Mouse (Mus musculus): ENCODE data around the gene Galk2. TPM values are rescaled to one million over a fixed set of nuclear protein-coding genes. Genes with fewer than 3 reads are reported as not detected.

Galk2 gene
- polyA plus RNA-seq, 1 experiment from 2014 or later: 9.5 TPM

DNA sequence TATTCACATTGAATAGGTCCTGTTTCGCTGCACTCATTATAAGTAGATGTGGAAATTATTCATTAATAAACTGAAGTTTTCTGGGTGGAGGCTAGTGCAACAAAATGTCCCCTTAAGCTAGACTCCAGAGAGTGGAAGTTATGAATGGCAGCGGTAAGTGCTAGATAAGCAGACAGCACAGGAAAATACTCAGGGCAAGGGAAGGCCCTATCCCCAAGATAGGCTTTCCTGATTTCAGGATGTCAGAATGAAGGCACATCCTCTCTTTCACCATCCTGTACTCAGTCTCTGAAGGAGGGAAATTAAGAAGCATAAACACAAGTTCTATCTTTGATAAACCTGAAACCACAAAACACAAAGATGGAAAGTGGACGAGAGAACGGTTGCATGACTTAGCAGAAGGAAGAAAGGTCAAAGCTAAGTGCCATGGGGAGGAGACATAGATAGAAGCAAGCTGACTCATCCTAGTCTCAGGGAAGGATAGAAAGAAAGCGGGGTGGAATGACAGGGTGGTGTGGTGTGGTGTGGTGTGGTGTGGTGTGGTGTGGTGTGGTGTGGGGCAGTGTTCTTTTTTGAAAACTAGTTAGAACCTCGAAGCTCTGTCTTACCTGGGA, 42.0 kb downstream of the Galk2 start:
- ATAC-seq (ENCODE audit: insufficient read depth): peak; percentile 99
- WGBS (ENCODE audit: insufficient replicate concordance): 36% methylated on average over 6 of the region's 6 CpGs
- H3K4me3 ChIP-seq (replicated peaks): no peak overlapping the region
- peak overlapping the region; percentile 85 for H3K27ac ChIP-seq (replicated peaks)
- peak overlapping the region; percentile 55 for H3K4me2 ChIP-seq
- H3K9ac ChIP-seq: no peak overlapping the region
- peaks cover 25% of the 10 kb centered on the region for H3K4me1 ChIP-seq (replicated peaks)
- H3K27me3 ChIP-seq: no peaks in the 10 kb centered on the region
- no peaks in the 10 kb centered on the region for H3K9me3 ChIP-seq (replicated peaks)
- no peaks in the 10 kb centered on the region for H3K36me3 ChIP-seq (replicated peaks)

DNA sequence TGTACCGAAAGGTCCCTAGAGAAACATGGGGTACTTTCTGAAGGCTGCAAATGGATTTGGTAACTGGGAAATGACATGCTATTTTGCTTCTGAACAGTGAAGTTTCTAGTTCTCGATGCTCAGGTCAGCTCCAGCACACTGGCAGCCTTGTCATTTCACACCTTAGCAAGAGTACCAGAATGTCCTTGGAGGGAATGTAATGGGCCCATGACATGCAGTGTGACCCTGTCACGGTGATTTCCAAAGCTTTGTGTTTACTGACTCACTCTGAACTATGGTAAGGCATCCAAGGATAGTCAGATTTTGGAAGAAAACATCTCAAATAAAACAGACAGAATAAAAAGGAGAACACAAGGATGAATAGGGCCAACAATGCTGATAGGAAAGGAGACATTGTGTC, 42.5 kb downstream of the Galk2 start:
- H3K27me3 ChIP-seq: no peaks in the 10 kb centered on the region
- peaks cover 25% of the 10 kb centered on the region for H3K4me1 ChIP-seq (replicated peaks)
- peak overlapping the region; percentile 55 for H3K4me2 ChIP-seq
- no peaks in the 10 kb centered on the region for H3K36me3 ChIP-seq (replicated peaks)
- peak overlapping the region; percentile 85 for H3K27ac ChIP-seq (replicated peaks)
- ATAC-seq (ENCODE audit: insufficient read depth): peak; percentile 2
- no peak overlapping the region for H3K4me3 ChIP-seq (replicated peaks)
- 72% methylated on average over 3 of the region's 3 CpGs for WGBS (ENCODE audit: insufficient replicate concordance)
- H3K9ac ChIP-seq: 0 out of 2 replicates have a peak overlapping the region, but pooled peaks have one; percentile 12
- no peaks in the 10 kb centered on the region for H3K9me3 ChIP-seq (replicated peaks)

DNA sequence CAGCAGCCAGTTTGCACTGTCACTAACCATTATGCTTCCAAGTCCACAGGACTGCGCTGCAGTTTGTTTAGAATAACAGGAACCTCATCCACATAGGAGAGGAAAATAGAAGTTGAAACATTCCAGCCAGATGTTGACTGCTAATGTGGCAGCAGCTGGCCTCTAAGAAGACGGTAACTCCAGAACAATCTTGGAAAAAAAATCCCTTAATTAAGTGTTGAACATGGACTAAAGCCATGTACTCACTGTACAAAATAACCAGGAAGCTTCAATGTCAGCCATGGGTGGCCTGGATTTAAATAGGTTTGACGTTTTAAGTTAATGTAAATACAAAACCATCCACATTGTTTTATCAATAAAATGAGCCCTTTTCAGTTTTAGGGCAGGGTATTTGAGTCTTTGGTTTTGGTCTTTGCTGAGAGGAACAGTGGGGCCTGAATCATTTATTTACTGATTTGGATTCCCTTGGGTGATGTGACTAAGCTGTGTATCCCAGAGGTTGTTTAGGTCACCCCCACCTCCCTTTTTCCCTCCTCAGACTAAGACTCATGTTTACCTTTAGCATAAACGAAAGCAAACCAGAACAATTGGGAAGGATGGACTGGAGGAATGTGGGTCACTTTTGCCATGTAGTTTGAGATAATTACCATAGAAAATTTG, 47.6 kb downstream of the Galk2 start:
- Histone ChIP-seq H3K4me2 (no peak overlapping the region), H3K9ac (no peak overlapping the region), H3K4me3 (replicated peaks) (no peak overlapping the region), H3K27ac (replicated peaks) (no peak overlapping the region), H3K9me3 (replicated peaks) (no peaks in the 10 kb centered on the region), H3K4me1 (replicated peaks) (peaks cover 20% of the 10 kb centered on the region), H3K36me3 (replicated peaks) (no peaks in the 10 kb centered on the region), H3K27me3 (no peaks in the 10 kb centered on the region)
- ATAC-seq (ENCODE audit: insufficient read depth): no peak
- WGBS (ENCODE audit: insufficient replicate concordance): 80% methylated on average over 4 of the region's 4 CpGs

DNA sequence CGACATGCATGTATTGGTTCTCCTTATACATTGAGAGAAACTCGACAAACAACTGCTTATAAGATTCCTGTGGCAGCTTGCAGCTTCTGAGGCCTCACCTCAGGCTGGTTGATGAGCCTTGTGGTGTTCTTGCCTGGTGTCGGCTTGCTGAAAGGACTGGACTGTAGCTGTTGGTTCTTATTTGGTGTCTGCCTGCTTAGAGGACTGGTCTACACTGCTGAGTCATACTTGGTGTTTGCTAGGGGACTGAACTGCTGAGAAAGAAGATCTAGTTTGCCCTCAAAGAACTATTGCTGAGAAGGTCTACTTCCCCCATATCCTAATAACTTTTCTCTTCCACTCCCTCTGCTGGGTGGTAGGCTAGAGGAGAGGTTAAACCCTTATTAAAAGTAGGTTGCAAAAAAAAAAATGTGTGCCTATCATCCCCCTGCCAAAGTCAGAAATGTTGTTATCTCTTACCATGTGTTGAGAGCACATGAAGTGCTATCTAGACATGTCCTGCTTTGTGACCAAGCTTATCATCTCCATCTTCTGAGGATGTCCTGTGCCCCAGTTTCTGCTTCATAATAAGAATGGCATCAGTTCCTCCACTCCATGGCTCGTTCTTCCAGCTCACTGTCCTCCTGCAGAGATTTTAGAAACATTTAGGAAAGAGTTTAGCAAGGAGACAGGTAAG, 48.8 kb downstream of the Galk2 start:
- no peaks in the 10 kb centered on the region for H3K36me3 ChIP-seq (replicated peaks)
- H3K4me3 ChIP-seq (replicated peaks): no peak overlapping the region
- H3K27me3 ChIP-seq: no peaks in the 10 kb centered on the region
- peak; percentile 81 for ATAC-seq (ENCODE audit: insufficient read depth)
- peak overlapping the region; percentile 58 for H3K27ac ChIP-seq (replicated peaks)
- peaks cover 11% of the 10 kb centered on the region for H3K4me1 ChIP-seq (replicated peaks)
- no peaks in the 10 kb centered on the region for H3K9me3 ChIP-seq (replicated peaks)
- H3K9ac ChIP-seq: no peak overlapping the region
- H3K4me2 ChIP-seq: no peak overlapping the region
- whole genome bisulfite sequencing (ENCODE audit: insufficient replicate concordance): 59% methylated on average over 4 of the region's 4 CpGs

DNA sequence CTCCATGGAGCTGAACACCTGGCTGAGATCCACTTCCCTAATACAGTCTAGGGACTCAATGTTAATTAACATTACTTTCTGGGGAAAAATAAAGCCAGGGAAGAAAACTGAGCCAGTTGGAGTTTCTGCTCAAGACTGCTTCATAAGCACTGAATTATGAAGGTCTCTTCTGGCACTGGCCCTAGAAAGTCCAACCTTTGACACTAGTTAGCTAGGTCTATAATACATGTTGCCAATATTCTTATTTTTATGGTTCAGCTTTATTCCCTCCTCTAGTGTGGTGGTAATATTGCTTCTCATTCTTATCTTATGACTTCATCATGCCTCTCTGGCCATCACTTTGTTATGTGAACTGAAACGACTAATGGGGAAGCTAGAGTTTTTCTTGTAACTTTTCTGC, 55.3 kb downstream of the Galk2 start:
- Histone ChIP-seq H3K36me3 (replicated peaks) (no peaks in the 10 kb centered on the region), H3K4me2 (no peak overlapping the region), H3K4me3 (replicated peaks) (no peak overlapping the region), H3K27ac (replicated peaks) (no peak overlapping the region), H3K9ac (no peak overlapping the region), H3K9me3 (replicated peaks) (no peaks in the 10 kb centered on the region), H3K27me3 (no peaks in the 10 kb centered on the region), H3K4me1 (replicated peaks) (no peaks in the 10 kb centered on the region)
- ATAC-seq (ENCODE audit: insufficient read depth): no peak
- WGBS (ENCODE audit: insufficient replicate concordance): 32% methylated on average over 1 of the region's 1 CpGs

DNA sequence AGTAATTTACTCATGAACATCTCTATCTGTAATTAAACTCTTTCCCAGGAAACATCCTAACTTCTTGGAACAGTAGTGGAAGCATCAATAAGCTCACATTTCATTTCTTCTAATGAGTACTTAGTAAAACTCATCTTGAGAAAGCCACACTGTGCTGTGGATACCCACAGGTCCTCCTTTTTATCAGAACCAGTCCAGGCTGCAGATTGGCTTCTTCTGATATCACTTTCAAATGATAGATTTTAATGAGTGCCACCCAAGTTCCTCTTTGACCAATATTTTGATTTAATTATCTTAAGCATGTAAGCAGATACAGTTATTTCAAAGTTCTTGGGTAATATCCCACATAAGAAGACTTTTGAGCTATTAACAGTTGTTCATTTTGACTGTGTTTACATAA, 55.8 kb downstream of the Galk2 start:
- ATAC-seq (ENCODE audit: insufficient read depth): no peak
- H3K9me3 ChIP-seq (replicated peaks): no peaks in the 10 kb centered on the region
- H3K9ac ChIP-seq: no peak overlapping the region
- H3K27ac ChIP-seq (replicated peaks): no peak overlapping the region
- H3K4me2 ChIP-seq: no peak overlapping the region
- no peak overlapping the region for H3K4me3 ChIP-seq (replicated peaks)
- no peaks in the 10 kb centered on the region for H3K27me3 ChIP-seq
- H3K4me1 ChIP-seq (replicated peaks): no peaks in the 10 kb centered on the region
- no peaks in the 10 kb centered on the region for H3K36me3 ChIP-seq (replicated peaks)

DNA sequence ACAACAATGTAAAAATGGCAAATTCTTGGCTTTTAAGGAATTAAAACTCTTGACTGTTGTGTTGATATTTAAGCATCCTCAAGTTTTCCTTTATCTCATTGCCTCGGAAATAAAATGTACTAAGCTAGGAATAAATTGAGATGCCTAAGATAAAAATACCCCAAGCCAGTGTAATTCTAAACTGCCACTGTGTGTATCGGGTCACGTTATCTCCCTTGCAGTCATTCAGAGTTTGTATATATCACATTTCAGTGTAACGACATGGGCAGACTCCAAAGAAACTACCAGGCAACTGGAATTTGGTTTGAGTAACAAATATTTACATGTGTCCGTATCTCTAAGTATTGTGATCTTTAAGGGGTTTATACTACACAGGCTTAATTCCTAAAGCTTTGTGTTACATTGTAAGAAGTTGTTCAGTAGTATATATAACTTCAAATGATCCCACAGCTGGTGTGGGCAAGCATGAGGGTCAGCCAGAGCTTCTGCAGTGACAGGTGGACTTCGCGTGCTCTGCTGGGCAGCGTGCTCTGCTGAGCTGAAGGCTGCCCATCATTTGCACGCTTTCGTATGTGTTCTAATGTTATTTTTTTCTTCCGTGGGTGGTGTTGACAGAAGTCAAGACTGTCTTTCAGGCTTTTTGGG, 57.9 kb downstream of the Galk2 start:
- Histone ChIP-seq H3K27ac (replicated peaks) (no peak overlapping the region), H3K4me2 (no peak overlapping the region), H3K27me3 (no peaks in the 10 kb centered on the region), H3K9me3 (replicated peaks) (no peaks in the 10 kb centered on the region), H3K9ac (no peak overlapping the region), H3K4me3 (replicated peaks) (no peak overlapping the region), H3K36me3 (replicated peaks) (no peaks in the 10 kb centered on the region), H3K4me1 (replicated peaks) (no peaks in the 10 kb centered on the region)
- no peak for ATAC-seq (ENCODE audit: insufficient read depth)
- WGBS (ENCODE audit: insufficient replicate concordance): 72% methylated on average over 11 of the region's 11 CpGs

DNA sequence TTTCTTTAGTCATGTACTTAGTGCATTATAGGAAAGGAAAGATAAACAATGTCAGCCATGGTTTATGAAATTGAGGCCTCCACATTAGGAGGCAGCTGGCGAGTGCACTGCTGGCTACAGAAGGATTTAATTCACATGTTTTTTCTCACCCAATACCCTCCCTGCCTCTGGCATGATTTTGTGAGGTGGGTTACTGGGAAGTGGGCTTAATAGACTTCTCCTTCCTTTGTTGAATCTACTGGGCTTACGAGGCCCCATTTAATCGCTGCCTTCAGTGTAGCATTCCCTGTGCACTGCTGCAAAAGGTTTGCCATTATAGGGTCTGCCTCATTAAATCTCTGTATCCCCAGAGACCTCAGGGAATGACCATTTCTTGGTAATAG, 58.4 kb downstream of the Galk2 start:
- Histone ChIP-seq H3K27me3 (no peaks in the 10 kb centered on the region), H3K9me3 (replicated peaks) (no peaks in the 10 kb centered on the region), H3K4me3 (replicated peaks) (no peak overlapping the region), H3K4me1 (replicated peaks) (no peaks in the 10 kb centered on the region), H3K9ac (no peak overlapping the region), H3K27ac (replicated peaks) (no peak overlapping the region), H3K4me2 (no peak overlapping the region), H3K36me3 (replicated peaks) (no peaks in the 10 kb centered on the region)
- no peak for ATAC-seq (ENCODE audit: insufficient read depth)
- 82% methylated on average over 3 of the region's 3 CpGs for WGBS (ENCODE audit: insufficient replicate concordance)

DNA sequence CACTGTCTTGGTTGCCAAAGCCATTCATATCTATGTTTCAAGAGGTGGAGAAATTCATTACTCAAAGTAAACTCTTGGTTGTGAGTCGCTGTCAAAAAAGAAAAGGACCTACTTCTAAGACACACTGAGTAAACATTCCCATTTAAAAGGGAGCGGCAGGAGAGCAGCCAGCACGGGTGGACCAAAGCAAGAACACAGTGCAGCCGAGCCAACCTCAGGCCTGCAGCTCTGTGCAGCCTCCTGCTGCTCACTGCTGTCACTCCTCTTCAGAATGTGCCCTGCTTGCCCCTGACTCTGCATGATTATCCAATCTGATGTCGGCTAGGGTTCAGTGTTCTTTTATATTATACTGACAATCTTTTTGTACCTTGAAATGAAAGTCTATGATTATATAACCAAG, 62.4 kb downstream of the Galk2 start:
- H3K27me3 ChIP-seq: no peaks in the 10 kb centered on the region
- no peaks in the 10 kb centered on the region for H3K4me1 ChIP-seq (replicated peaks)
- no peaks in the 10 kb centered on the region for H3K9me3 ChIP-seq (replicated peaks)
- H3K4me3 ChIP-seq (replicated peaks): no peak overlapping the region
- no peak overlapping the region for H3K9ac ChIP-seq
- no peak overlapping the region for H3K4me2 ChIP-seq
- ATAC-seq (ENCODE audit: insufficient read depth): no peak
- WGBS (ENCODE audit: insufficient replicate concordance): 67% methylated on average over 5 of the region's 5 CpGs
- no peak overlapping the region for H3K27ac ChIP-seq (replicated peaks)
- H3K36me3 ChIP-seq (replicated peaks): no peaks in the 10 kb centered on the region

DNA sequence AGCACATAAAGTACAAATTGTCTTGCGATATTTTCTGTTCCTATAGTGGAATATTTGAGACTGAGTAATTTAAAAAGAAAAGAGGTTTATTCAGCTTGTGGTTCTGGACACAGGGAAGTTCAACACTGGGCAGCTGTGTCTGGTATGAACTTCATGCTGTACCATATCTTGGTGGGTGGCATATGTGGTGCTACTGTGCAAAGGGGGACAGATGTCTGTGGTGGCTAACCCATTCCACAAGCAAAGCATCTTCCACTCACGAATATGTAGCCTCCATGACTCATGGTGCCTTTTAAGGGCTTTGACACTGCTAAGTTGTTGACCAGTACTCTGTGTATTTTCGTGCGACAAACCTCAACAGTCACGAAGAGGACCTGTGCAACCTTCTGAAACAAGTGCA, 63.2 kb downstream of the Galk2 start:
- H3K9ac ChIP-seq: no peak overlapping the region
- no peaks in the 10 kb centered on the region for H3K4me1 ChIP-seq (replicated peaks)
- no peak overlapping the region for H3K4me3 ChIP-seq (replicated peaks)
- H3K4me2 ChIP-seq: no peak overlapping the region
- H3K27me3 ChIP-seq: no peaks in the 10 kb centered on the region
- H3K36me3 ChIP-seq (replicated peaks): no peaks in the 10 kb centered on the region
- H3K27ac ChIP-seq (replicated peaks): no peak overlapping the region
- 71% methylated on average over 5 of the region's 5 CpGs for WGBS (ENCODE audit: insufficient replicate concordance)
- no peaks in the 10 kb centered on the region for H3K9me3 ChIP-seq (replicated peaks)
- ATAC-seq (ENCODE audit: insufficient read depth): no peak

DNA sequence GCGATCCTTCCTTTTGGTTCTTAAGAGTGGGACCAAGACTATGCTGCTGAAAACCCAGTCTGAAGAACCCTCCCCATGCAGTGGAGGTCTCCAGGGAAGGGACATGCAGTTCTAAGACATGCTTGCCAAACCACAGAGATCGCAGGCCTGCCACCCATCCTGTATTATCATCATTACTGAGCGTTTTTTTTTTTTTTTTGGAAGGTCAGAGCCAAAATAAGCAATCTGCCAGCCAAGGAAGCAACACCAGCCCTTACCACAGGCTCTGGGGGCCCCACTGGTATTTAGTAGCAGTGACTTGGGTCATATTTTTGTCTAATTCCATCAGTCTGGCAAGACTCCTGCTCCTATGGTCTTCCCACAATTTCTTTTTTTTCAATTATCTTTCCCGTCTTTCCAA, 64.0 kb downstream of the Galk2 start:
- H3K4me1 ChIP-seq (replicated peaks): no peaks in the 10 kb centered on the region
- H3K9ac ChIP-seq: no peak overlapping the region
- H3K36me3 ChIP-seq (replicated peaks): no peaks in the 10 kb centered on the region
- no peak overlapping the region for H3K27ac ChIP-seq (replicated peaks)
- H3K9me3 ChIP-seq (replicated peaks): no peaks in the 10 kb centered on the region
- no peak overlapping the region for H3K4me3 ChIP-seq (replicated peaks)
- ATAC-seq (ENCODE audit: insufficient read depth): peak; percentile 25; the same call in 1 of the 2 replicates
- WGBS (ENCODE audit: insufficient replicate concordance): 43% methylated on average over 4 of the region's 4 CpGs
- no peaks in the 10 kb centered on the region for H3K27me3 ChIP-seq
- no peak overlapping the region for H3K4me2 ChIP-seq
